Mouse (Mus musculus) heart, embryonic 11.5 days (tissue): ENCODE data around the gene Tmem167. TPM values are rescaled to one million over a fixed set of nuclear protein-coding genes. Genes with fewer than 3 reads are reported as not detected.
A peak's percentile ranks its signal among the peaks of the same experiment; 100 is the strongest.

Source experiments
- ATAC-seq: fragments of 200-750 bp; cut with Nextera tagmentation; replicated peaks from 2 replicates; pipeline ENCODE4 v1.8.0; 2017; ENCODE audit warnings: moderate library complexity; ENCODE audit not compliant: insufficient number of reproducible peaks, low FRiP score, low TSS enrichment
- H3K27ac ChIP-seq: fragments of 300-500 bp; sonication (generic); 2 replicates; pipeline ENCODE4 v1.5.1; 2014; ENCODE audit warnings: mild to moderate bottlenecking, low read depth, low read length
- H3K27me3 ChIP-seq: fragments of 300-500 bp; sonication (generic); 2 replicates; pipeline ENCODE4 v1.6.1; 2014; ENCODE audit warnings: mild to moderate bottlenecking, low read length, mixed read lengths; ENCODE audit not compliant: control insufficient read depth, insufficient read depth
- H3K36me3 ChIP-seq: fragments of 300-500 bp; sonication (generic); 2 replicates; pipeline ENCODE4 v1.6.1; 2014; ENCODE audit warnings: mild to moderate bottlenecking, low read length, moderate library complexity, mixed read lengths; ENCODE audit not compliant: control insufficient read depth, insufficient read depth
- H3K4me1 ChIP-seq: fragments of 300-500 bp; sonication (generic); 2 replicates; pipeline ENCODE4 v1.6.1; 2014; ENCODE audit warnings: low read length; ENCODE audit not compliant: control insufficient read depth, insufficient read depth
- H3K4me2 ChIP-seq: fragments of 300-500 bp; sonication (generic); 2 replicates; pipeline ENCODE4 v1.6.1; 2014; ENCODE audit warnings: mild to moderate bottlenecking, moderate library complexity
- H3K4me3 ChIP-seq: fragments of 300-500 bp; sonication (generic); 2 replicates; pipeline ENCODE4 v1.5.1; 2014; ENCODE audit warnings: low read depth, low read length
- H3K9ac ChIP-seq: fragments of 300-500 bp; sonication (generic); 2 replicates; pipeline ENCODE4 v1.6.1; 2014; ENCODE audit warnings: mild to moderate bottlenecking, low read depth, low read length, moderate library complexity
- H3K9me3 ChIP-seq: fragments of 300-500 bp; sonication (generic); replicated peaks from 2 replicates; pipeline ENCODE4 v1.6.1; 2016; ENCODE audit warnings: low read length; ENCODE audit not compliant: control insufficient read depth
- WGBS: fragments of 180-500 bp; shearing (Covaris S2); extraction: QIAGEN DNeasy Blood & Tissue Kit; methylation state at CpG from one replicate; pipeline ENCODE4 v1.1.7; 2014; ENCODE audit not compliant: insufficient replicate concordance; 5-methylcytosine and 5-hydroxymethylcytosine counted together
- polyA plus RNA-seq: library from polyadenylated mRNA; unstranded; fragments of >200 nt; fragmentation: Nextera tagmentation; extraction: Ambion mirVana; gene quantifications from 2 replicates; pipeline ENCODE4 v1.2.1, GENCODE M21; 2014

Tmem167 gene
- 50.0 and 53.4 TPM in 2 replicates for polyA plus RNA-seq

- ATAC-seq, result peak; percentile 100
- 3% methylated on average over 41 of the region's 41 CpGs for WGBS
Observed at GRCm38 (mm10) chr13:90088962-90089824, at the start of gene Tmem167, which contains the start of gene Xrcc4. Gene Tmem167 (plus strand): TSS chr13:90089123. Gene Xrcc4 (minus strand): TSS chr13:90089608.

GRCm38 (mm10) chr13:90039613-90040012 lies 49.3 kb upstream of the Tmem167 start:
- WGBS, result 37% methylated on average over 2 of the region's 2 CpGs

More at GRCm38 (mm10) chr13:90088962-90089824, at the start of gene Tmem167, which contains the start of gene Xrcc4:
- Histone ChIP-seq H3K36me3 (no peaks in the 10 kb centered on the region; the same call in 1 of the 2 replicates), H3K9ac (peak within 1 kb of the TSS; percentile 94), H3K4me1 (peaks cover 3% of the 10 kb centered on the region; the same call in 1 of the 2 replicates), H3K9me3 (no peaks in the 10 kb centered on the region), H3K4me3 (peak within 1 kb of the TSS; percentile 90), H3K27me3 (no peaks in the 10 kb centered on the region), H3K4me2 (peak within 1 kb of the TSS; percentile 79), H3K27ac (peak within 1 kb of the TSS; percentile 88)

GRCm38 (mm10) chr13:90051735-90052134 lies 37.2 kb upstream of the Tmem167 start:
- Histone ChIP-seq H3K27ac (no peak overlapping the region), H3K4me3 (no peak overlapping the region), H3K9ac (no peak overlapping the region), H3K27me3 (no peaks in the 10 kb centered on the region), H3K4me1 (no peaks in the 10 kb centered on the region), H3K4me2 (no peak overlapping the region), H3K36me3 (no peaks in the 10 kb centered on the region), H3K9me3 (no peaks in the 10 kb centered on the region)
- no peak for ATAC-seq
- 58% methylated on average over 6 of the region's 6 CpGs for WGBS

More at GRCm38 (mm10) chr13:90039613-90040012, 49.3 kb upstream of the Tmem167 start:
- H3K27ac ChIP-seq, result no peak overlapping the region
- no peak for ATAC-seq
- H3K36me3 ChIP-seq, result no peaks in the 10 kb centered on the region
- H3K4me1 ChIP-seq, result no peaks in the 10 kb centered on the region
- H3K9me3 ChIP-seq, result no peaks in the 10 kb centered on the region
- no peaks in the 10 kb centered on the region for H3K27me3 ChIP-seq
- no peak overlapping the region for H3K9ac ChIP-seq
- H3K4me2 ChIP-seq, result no peak overlapping the region
- H3K4me3 ChIP-seq, result no peak overlapping the region

- ATAC-seq, result no peak
- Histone ChIP-seq H3K4me1 (no peaks in the 10 kb centered on the region), H3K9ac (no peak overlapping the region), H3K9me3 (no peaks in the 10 kb centered on the region), H3K4me2 (no peak overlapping the region), H3K36me3 (no peaks in the 10 kb centered on the region), H3K27ac (no peak overlapping the region), H3K27me3 (no peaks in the 10 kb centered on the region), H3K4me3 (no peak overlapping the region)
- 80% methylated on average over 3 of the region's 3 CpGs for WGBS
Observed at GRCm38 (mm10) chr13:90052408-90052807, 36.5 kb upstream of the Tmem167 start.

GRCm38 (mm10) chr13:90061877-90062276 lies 27.0 kb upstream of the Tmem167 start:
- no peaks in the 10 kb centered on the region for H3K27me3 ChIP-seq
- ATAC-seq, result no peak
- H3K4me3 ChIP-seq, result no peak overlapping the region
- H3K4me2 ChIP-seq, result no peak overlapping the region
- H3K27ac ChIP-seq, result no peak overlapping the region
- no peaks in the 10 kb centered on the region for H3K4me1 ChIP-seq
- no peaks in the 10 kb centered on the region for H3K9me3 ChIP-seq
- no peaks in the 10 kb centered on the region for H3K36me3 ChIP-seq
- H3K9ac ChIP-seq, result no peak overlapping the region
- 83% methylated on average over 1 of the region's 1 CpGs for WGBS

GRCm38 (mm10) chr13:90089825-90090183 lies 881 bp downstream of the Tmem167 start:
- H3K27me3 ChIP-seq, result no peaks in the 10 kb centered on the region
- WGBS, result 1% methylated on average over 27 of the region's 27 CpGs
- H3K4me3 ChIP-seq, result peak overlapping the region; percentile 90
- peak overlapping the region; percentile 82 for H3K27ac ChIP-seq
- H3K4me2 ChIP-seq, result peak overlapping the region; percentile 79
- peaks cover 3% of the 10 kb centered on the region; the same call in 1 of the 2 replicates for H3K4me1 ChIP-seq
- peak overlapping the region; percentile 94 for H3K9ac ChIP-seq
- H3K9me3 ChIP-seq, result no peaks in the 10 kb centered on the region
- no peaks in the 10 kb centered on the region; the same call in 1 of the 2 replicates for H3K36me3 ChIP-seq
- ATAC-seq, result peak; percentile 68

GRCm38 (mm10) chr13:90101514-90101913 lies 12.6 kb downstream of the Tmem167 start:
- ATAC-seq, result no peak
- H3K36me3 ChIP-seq, result peaks cover 17% of the 10 kb centered on the region

GRCm38 (mm10) chr13:90106139-90106538 lies 17.2 kb downstream of the Tmem167 start:
- no peak for ATAC-seq
- no peaks in the 10 kb centered on the region for H3K27me3 ChIP-seq
- H3K36me3 ChIP-seq, result peaks cover 16% of the 10 kb centered on the region
- no peak overlapping the region for H3K27ac ChIP-seq
- H3K4me3 ChIP-seq, result no peak overlapping the region
- H3K4me2 ChIP-seq, result no peak overlapping the region
- H3K4me1 ChIP-seq, result no peaks in the 10 kb centered on the region
- H3K9me3 ChIP-seq, result no peaks in the 10 kb centered on the region
- WGBS, result 90% methylated on average over 7 of the region's 7 CpGs
- H3K9ac ChIP-seq, result no peak overlapping the region

More at GRCm38 (mm10) chr13:90101514-90101913, 12.6 kb downstream of the Tmem167 start:
- no peaks in the 10 kb centered on the region for H3K4me1 ChIP-seq
- H3K4me3 ChIP-seq, result no peak overlapping the region
- no peak overlapping the region for H3K4me2 ChIP-seq
- H3K9me3 ChIP-seq, result no peaks in the 10 kb centered on the region
- H3K9ac ChIP-seq, result no peak overlapping the region
- no peak overlapping the region for H3K27ac ChIP-seq
- no peaks in the 10 kb centered on the region for H3K27me3 ChIP-seq
